Mouse (Mus musculus) Muller cell, postnatal 12 days (primary cell): ENCODE results near the gene Shmt1.

Experiments
- DNase-seq: peaks from one replicate; pipeline ENCODE4 v3.0.0-alpha.2; 2015; ENCODE audit errors: inconsistent ontology term

Gene Shmt1

DNA sequence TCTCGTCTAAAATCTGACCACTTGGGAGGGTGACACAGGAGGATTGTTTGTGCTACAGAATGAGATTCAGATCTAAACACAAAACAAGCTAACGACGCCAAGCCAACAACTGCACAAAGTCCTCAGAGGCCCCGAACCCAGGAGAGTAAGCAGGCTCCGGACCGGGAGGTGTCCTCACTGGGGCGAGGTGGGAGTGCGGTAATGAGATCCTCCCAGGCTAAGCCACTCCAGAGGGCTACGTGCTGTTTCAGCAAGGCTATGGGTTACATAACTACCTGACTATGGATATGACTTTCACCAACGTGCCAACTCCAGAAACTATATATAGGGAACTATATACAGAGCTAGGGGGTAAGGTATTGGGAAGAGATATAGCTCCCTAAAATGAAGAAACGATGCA, 15.2 kb downstream of the Shmt1 start:
- DNase-seq, result no peak

DNA sequence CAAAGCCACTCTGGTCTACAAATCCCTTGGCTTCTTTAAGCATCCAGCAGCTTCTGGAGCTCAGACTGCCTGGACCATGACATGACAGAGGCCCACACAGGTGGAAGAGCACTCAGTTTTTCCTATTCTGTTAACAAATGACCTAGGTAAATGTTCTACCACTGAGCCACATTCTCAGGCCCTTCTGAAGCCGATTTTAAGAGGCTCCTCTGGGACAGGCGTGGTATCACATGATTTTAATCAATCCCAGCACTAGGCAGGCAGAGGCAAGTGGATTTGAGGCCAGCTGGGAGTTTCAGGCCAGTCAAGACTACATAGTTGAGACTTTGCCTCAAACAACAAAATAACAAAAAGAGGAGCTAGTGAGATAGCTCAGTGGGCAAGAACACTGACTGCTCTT, 21.0 kb downstream of the Shmt1 start:
- DNase-seq, result no peak

DNA sequence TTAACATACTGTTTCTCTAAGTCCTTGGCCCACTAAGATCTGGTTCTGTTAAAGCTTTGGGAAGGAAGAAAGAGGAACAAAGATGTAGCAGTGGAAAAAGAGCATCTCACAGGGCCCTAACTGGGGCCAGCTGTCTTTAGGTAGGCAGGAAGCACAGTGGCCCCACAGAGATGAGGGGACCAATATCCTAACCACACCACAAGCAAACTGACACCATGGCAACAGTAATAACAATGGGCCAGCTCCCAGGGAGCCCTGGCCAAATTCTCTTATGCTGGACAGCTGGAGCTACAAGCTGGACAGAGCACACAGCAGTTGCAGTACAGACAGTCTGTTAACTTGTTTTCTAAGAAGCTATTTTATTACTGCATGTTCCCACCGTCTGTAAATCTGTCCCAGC, 23.9 kb downstream of the Shmt1 start:
- no peak for DNase-seq

DNA sequence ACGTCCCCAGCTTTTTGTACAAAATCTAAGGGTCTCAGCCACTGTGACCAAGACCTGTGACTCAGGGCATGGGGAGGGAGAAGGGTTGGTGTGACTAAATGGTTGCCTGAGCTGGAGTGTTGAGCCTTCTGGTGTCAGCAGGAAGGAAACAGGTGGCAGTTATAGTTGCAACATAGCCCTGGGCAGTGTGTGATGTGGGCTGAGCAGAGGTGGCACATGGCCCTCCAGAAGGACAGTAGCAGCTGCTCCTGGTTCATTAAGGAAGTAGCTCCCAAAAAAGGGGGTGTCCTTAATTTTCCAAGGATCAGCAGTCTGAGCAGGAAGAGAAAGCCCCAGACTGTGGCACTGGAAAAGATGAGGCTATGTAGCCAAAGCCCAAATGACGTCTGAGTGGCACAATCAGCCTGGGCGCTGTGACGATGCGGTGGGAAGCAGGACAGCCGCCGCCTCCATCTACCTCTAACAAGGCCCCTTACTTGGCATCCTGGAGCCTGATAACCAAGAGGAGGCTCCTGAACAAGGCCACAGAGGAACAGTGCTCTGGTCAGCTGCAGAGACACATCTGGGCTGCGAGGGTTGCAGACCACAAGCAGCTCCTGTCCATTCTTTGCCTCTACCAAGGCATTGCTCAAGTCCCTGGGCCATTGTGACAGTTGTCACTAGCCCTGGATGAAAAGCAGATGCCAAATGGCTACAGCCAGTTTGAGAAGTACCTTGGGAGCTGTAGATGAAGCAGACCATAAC, 27.2 kb downstream of the Shmt1 start:
- DNase-seq, result no peak

DNA sequence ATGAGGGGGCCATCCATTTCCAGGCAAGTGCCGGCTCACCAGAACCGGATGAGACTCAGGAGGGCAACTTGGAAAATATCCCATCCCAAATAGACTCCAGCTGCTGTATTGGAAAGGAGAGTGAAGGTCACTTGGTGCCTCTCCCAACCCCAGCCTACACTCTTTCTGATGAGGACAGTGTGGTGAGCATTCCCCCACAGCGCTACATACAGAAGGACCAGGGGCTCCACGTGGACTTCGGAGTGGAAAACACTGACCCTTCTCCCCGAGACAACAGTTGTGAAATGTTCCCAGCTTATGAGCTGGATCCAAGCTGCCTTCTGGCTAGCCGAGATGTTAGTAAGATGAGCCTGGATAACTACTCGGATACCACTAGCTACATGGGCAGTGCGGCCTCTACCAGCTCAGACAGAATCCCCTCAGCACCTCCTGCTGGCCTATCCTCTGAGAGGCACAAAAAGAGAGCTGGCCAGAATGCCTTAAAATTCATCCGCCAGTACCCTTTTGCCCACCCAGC, 31.8 kb downstream of the Shmt1 start:
- DNase-seq, result no peak

DNA sequence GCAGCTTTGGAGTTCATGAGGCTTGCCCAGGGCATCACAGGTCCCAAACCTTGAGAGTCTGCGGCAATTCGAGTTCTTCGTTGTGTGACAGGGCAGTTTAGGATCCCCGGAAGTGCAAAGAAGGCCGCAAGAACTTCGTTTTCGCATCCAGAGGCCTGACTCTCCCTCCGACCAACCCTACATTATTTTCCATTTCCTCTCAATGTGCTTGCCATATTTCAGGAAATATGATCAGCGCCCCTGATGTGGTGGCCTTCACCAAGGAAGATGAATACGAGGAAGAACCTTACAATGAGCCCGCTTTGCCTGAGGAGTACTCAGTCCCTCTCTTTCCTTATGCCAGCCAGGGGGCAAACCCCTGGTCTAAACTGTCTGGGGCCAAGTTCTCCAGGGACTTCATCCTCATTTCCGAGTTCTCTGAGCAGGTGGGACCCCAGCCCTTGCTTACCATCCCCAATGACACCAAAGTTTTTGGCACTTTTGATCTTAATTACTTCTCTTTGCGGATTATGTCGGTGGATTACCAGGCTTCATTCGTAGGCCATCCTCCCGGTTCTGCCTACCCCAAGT, 33.6 kb downstream of the Shmt1 start:
- no peak for DNase-seq

DNA sequence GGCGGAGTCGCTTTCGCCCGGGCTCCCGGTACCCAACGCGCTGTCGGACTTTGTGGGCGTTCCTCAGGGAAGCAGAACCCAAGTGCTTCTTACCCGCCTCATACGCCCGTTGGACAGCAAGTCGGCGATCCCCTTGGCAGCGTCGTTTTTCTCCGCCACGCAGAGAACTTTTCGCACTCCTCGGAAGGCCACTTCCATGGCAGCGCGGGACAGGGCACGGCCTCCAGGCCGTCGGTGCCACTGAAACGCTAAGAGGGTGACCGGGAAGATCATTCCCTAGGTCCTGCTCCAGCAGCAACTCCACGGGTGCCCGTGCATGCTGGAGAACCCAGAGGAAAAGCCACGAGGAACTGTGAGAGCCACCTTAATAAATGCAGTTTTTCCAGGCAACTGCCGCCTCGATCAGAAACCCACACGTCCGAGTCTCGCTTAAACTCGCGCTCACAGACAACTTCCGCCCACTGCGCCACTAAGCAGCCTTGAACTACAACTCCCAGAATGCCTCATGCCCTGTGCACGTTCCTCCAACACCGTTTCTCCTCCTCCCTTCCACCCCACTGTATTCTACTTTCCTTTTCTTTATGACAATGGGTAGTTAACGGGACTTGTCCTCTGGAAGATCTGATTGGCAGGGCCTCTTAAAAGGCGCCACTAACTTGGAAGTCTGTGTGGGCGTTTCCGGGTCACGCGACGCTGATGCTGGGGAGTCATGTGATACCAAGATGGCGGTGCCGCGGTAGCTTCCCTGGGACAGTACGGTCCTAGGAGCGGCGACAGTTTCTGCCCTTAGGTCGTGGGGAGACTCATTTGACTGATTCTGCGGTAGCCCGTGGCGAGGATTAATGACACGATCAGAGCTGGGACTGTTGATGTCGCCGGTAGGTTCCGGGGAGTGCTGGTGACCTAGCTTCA, 34.4 kb downstream of the Shmt1 start, which contains the start of the genes Top3a and Smcr8:
Top3a (minus strand) TSS at position 537 of the 912 bp plus-strand sequence.
Smcr8 (plus strand) TSS at position 696 of the 912 bp plus-strand sequence.
- peak; percentile 95 for DNase-seq

DNA sequence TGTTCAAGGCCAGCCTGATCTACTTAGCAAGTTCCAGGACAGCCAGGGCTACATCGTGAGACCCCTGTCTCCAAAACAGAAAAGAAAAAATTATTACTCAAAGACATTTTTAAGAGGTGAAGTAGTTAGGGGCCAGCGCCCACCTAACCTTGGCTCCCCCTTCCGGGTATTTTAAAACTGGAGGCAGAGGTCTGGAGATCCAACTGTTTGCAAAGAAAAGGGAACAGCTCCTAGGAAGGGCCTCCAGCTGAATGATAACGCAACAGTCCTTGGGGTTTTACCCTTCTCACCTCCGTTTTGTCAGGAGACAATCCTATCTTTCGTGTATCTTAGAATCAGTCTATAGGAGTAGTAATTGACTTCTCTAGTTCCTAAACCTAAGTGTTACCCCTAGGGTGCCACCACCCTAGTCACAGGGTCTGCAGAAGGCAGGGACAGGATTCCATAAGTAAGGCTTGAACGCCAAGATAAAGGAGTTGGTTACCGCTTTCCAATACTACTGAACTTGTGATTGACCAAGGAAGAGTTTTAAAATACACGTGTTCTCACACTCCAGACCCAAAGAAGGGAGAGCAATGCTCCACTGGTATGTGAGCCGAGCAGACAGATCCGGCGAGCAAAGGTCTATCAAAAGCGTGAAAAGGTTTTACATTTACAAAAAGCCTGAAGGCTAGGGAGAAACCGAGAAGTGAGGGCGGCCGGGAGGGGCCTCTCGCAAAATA, 35.2 kb downstream of the Shmt1 start:
- no peak for DNase-seq

DNA sequence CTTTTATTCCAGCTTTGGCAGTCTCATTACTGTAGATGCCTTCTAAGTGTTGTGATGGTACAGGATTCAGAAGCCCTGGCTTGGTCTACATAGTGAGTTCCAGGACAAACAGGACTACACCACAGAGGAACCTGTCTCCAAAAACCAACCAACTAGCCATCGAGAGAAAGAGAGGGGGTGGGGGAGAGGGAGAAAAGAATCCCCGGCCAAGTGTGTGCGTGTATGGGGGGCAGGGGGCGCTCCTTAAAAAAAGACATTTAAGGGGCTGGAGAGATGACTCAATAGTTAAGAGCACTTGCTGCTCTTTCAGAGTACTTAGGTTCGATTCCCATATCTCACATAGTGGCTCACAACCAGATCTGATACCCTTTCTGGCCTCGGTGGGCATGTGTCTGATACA, 35.9 kb downstream of the Shmt1 start:
- no peak for DNase-seq

DNA sequence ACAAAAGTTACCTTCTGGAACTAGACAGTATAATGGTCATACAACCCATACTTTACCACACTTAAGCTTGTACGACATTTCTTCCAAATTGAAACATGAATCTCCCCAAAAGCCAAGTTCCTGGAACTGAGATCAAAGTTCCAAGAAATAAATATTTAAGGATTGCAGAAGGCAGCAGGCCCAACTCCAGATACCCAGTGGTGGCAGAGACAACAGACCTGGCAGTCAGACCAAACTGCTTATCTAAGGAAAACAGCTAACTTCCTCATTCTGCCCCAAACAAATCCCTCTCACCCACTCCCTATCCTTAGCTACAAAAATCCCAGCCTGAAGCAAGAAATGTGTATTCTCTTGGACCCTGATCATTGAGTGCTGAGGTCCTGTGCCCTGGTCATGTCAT, 36.7 kb downstream of the Shmt1 start:
- DNase-seq, result no peak

DNA sequence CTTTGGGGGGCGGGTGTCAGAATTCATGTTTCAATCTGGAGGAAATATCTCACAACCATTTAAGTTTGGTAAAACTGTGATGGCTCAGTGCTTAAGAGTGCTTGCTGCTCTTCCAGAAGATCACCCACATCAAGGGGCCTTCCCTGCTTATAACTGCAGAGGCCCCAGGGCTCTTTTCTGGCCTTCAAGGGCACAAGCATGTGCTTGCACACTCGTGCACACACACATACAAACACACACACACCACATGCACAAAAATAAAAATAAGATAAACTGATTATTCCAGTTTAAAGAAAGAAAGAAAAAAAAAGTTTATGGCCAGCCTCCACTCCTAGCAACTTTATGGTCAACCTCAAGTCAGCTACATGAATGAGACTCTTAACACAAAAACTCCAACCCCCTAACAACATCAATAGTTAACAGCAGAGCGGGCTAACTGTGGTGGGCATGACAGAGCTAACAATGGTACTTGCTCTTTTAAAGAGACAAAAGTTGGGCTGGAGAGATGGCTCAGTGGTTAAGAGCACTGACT, 37.3 kb downstream of the Shmt1 start:
- no peak for DNase-seq

DNA sequence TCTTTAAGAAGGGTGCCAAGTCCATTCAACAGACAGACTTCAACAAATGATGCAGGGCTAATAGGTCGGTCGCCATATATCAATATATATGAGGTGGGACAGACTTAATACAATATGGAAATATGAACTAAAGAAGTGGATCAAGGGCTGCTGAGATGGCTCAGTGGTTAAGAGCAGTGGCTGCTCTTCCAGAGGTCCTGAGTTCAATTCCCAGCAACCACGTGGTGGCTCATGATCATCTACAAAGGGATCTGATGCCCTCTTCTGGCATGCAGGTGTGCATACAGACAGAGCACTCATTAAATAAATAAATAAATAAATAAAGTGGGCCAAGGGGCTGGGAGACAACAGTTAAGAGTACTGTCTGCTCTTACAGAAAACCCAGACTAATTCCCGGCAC, 39.4 kb downstream of the Shmt1 start:
- no peak for DNase-seq

DNA sequence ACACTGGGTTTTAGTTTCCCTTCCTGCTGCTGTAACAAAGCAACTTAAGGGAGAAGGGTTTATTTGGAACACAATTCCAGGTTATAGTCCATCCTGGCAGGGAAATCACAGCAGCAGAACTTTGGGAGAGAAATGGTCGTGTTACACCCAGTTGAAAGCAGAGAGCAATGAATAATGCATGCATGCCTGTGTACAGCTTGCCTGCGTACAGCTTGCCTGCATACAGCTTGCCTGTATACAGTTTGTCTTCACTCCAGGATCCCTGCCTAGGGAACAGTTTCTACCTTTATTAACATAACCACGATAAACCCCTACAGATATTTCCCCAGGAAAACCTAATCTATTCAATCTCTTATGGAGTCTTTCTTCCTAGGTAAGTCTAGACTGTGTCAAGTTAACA, 40.7 kb downstream of the Shmt1 start:
- no peak for DNase-seq

DNA sequence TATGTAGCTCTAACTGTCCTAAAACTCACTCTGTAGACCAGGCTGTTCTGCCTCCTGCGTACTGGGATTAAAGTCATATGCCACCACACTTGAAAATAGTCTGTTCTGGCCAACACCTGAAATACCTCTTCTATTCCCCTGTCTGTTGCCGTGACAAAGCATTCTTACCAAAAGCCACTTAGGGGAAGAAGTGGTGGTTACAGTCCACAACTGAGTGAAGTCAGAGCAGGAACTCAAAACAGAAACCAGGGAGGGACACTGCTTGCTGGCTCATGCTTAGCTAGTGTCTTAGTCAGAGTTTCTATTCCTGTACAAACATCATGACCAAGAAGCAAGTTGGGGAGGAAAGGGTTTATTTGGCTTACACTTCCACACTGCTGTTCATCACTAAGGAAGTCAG, 42.2 kb downstream of the Shmt1 start:
- DNase-seq, result no peak

DNA sequence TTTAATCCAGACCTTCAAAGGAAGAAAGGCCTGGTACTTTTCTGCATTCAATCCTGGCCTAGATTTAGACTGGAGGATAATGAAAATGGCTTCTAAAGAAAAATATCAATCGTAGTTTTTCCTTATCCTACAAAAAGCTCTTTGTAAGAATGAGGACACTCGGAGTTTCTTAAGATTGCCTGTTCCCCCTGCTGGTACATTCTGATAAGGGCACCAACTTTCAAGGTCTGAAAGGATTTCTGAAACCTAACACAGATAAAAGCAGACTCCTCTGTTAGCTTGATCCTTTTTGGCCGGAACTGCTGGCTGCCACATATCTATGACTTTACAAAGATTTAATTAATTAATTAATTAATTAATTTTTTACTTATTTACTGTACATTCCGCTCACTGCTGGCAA, 44.5 kb downstream of the Shmt1 start:
- DNase-seq, result no peak

DNA sequence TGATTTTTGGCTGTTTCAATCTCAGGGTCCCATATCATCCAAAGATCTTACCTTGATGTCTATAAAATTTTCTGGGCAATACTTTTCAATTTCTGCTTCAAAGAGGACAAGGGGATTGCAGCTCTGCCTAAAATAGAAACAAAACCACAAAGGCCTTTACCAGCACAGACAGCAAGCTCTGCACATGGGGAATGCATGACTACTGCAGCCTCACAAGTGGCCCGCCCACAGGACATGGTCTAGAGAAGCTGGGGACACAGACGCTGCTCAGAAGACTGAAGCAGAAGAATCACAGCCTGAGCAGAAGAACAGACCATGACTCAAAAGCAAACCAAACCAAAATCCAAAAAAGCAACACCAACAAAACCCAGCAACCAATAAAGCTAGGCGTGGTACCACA, 49.8 kb downstream of the Shmt1 start:
- DNase-seq, result peak; percentile 51

DNA sequence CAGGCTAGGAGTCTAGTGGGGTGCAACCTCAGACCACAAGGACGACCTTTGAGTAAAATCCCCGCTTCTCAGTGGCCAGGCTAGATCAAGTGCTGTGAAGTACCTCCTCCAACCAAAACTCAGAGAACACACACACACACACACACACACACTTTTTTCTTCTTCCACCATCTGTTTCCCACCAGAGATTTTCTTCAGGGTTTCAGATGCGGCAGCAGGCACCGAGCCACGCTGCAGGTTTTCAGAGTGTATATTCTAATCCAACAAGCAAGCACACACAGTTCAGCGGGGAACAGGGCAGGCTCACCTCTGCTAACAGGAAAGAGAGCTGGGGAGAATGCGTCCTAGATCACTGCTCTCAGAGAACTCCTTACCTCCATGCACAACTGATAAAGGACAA, 55.9 kb downstream of the Shmt1 start:
- DNase-seq, result no peak

DNA sequence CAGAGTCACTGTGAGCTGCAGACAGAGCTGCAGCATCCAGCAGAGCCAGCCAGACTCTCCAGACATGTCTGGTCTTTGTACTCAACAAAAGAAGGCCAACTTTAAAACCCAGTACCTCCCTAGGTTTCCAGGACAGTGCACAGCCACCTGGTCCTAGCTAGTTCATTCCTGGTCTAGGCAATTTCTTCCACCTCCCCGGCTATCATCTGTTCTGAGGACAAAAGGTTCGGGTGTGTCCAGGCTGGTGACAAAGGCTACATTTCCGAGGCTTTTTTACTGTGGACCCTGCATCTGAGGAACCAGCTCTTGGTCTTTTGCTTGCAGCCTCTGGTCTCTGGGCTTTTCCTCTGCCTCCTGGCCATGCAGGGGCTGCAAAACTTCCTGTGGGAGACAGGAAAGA, 71.2 kb downstream of the Shmt1 start:
- DNase-seq, result no peak
